Mouse (Mus musculus) heart, embryonic 12.5 days (tissue): ENCODE measurements at regions not wholly inside any gene's neighbourhood (a gene's known extent, or its start where the extent isn't known, plus 50 kb on each side); places are given as distances from the start of the nearest gene placed in this dataset.

Source experiments
- ATAC-seq: fragments of 200-750 bp; cut with Nextera tagmentation; 2 replicates; pipeline ENCODE4 v1.8.0; 2017; ENCODE audit warnings: moderate TSS enrichment, moderate library complexity; ENCODE audit not compliant: insufficient number of reproducible peaks, low FRiP score
- H3K27ac ChIP-seq: fragments of 300-500 bp; sonication (generic); 2 replicates; pipeline ENCODE4 v1.5.1; 2016; ENCODE audit warnings: mild to moderate bottlenecking, moderate library complexity; ENCODE audit not compliant: poor library complexity, severe bottlenecking
- H3K27me3 ChIP-seq: fragments of 300-500 bp; sonication (generic); replicated peaks from 2 replicates; pipeline ENCODE4 v1.6.1; 2016; ENCODE audit warnings: mild to moderate bottlenecking, moderate library complexity
- H3K36me3 ChIP-seq: fragments of 300-500 bp; sonication (generic); 2 replicates; pipeline ENCODE4 v1.6.1; 2016; ENCODE audit warnings: mild to moderate bottlenecking, moderate library complexity
- H3K4me1 ChIP-seq: fragments of 300-500 bp; sonication (generic); replicated peaks from 2 replicates; pipeline ENCODE4 v1.6.1; 2016; ENCODE audit warnings: mild to moderate bottlenecking
- H3K4me2 ChIP-seq: fragments of 300-500 bp; sonication (generic); 2 replicates; pipeline ENCODE4 v1.6.1; 2016; ENCODE audit warnings: mild to moderate bottlenecking, moderate library complexity
- H3K4me3 ChIP-seq: fragments of 300-500 bp; sonication (generic); 2 replicates; pipeline ENCODE4 v1.5.1; 2016; ENCODE audit warnings: mild to moderate bottlenecking
- H3K9ac ChIP-seq: fragments of 300-500 bp; sonication (generic); 2 replicates; pipeline ENCODE4 v1.6.1; 2016; ENCODE audit warnings: mild to moderate bottlenecking, moderate library complexity
- H3K9me3 ChIP-seq: fragments of 300-500 bp; sonication (generic); replicated peaks from 2 replicates; pipeline ENCODE4 v1.6.1; 2016; ENCODE audit warnings: mild to moderate bottlenecking, moderate library complexity
- WGBS: fragments of 180-500 bp; shearing (Covaris S2); methylation state at CpG from one replicate; pipeline ENCODE4 v1.1.7; 2016; 5-methylcytosine and 5-hydroxymethylcytosine counted together

DNA sequence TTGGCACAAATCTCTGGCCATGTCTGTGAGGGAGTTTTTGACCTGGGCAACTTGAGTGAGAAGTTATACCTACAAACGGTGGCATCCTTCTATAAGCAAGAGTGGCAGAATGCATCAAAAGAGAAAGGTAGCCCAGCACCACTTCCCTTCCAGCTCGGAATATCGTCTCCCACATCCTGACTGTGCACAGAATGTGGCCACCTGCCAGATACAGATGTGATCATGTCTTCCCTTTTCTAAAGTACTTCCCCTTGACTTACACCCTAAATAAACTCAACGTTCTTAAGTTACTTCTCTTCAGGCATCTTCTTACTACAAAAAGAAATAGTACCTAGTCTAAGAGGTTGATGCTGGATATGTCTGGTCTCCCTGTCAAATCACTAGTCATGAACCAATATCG is 175.2 kb upstream of the 2610001J05Rik start:
- WGBS: 79% methylated on average over 5 of the region's 5 CpGs
- H3K27me3 ChIP-seq: no peaks in the 10 kb centered on the region

DNA sequence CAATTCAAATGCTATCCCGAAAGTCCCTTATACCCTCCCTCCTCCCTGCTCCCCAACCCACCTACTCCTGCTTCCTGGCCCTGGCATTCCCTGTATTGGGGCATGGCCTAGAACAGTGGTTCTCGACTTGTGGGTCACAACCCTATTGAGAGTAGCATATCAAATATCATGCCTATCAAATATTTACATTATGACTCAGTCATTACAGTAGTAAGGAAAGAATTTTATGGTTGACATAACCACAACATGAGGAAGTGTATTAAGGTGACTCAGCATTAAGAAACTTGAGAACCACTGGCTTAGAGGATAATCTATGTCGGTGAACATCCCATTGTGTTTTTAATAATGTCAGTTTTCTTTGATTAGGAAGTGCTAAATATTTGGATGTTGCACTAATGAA is 173.3 kb upstream of the 2610001J05Rik start:
- Histone ChIP-seq H3K9ac (no peak overlapping the region), H3K9me3 (no peaks in the 10 kb centered on the region), H3K36me3 (no peaks in the 10 kb centered on the region), H3K4me3 (no peak overlapping the region), H3K27me3 (no peaks in the 10 kb centered on the region), H3K4me1 (no peaks in the 10 kb centered on the region), H3K27ac (no peak overlapping the region), H3K4me2 (no peak overlapping the region)
- ATAC-seq: no peak
- WGBS: 66% methylated on average over 3 of the region's 3 CpGs

More for the DNA sequence above, 175.2 kb upstream of the 2610001J05Rik start:
- Histone ChIP-seq H3K27ac (no peak overlapping the region), H3K36me3 (no peaks in the 10 kb centered on the region), H3K9me3 (no peaks in the 10 kb centered on the region), H3K9ac (no peak overlapping the region), H3K4me2 (no peak overlapping the region), H3K4me3 (no peak overlapping the region), H3K4me1 (no peaks in the 10 kb centered on the region)
- ATAC-seq: no peak

DNA sequence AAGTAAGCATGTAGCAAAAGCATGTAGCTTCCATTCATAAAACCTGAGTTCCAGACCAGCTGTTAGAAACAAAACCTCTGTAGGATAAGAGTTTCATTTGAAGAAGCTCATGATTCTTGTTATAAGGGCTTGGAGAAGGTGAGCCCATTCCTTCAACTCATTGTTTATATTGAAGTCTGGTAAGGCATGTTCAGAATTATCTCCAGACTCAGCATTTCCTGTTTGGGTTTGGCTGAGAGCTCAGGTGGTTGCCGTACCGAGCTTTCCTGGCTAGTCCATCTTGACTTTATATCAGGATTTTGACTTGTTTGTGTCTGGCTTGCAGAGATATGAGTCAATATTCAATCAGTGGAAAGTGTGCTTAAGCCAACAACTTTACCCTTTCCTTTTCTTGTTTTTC is 154.6 kb upstream of the 2610001J05Rik start:
- ATAC-seq: no peak
- WGBS: 47% methylated on average over 2 of the region's 2 CpGs
- Histone ChIP-seq H3K4me1 (no peaks in the 10 kb centered on the region), H3K27me3 (no peaks in the 10 kb centered on the region), H3K27ac (no peak overlapping the region), H3K4me2 (no peak overlapping the region), H3K36me3 (no peaks in the 10 kb centered on the region), H3K4me3 (no peak overlapping the region), H3K9me3 (no peaks in the 10 kb centered on the region), H3K9ac (no peak overlapping the region)

- WGBS: 58% methylated on average over 2 of the region's 2 CpGs
- Histone ChIP-seq H3K27me3 (no peaks in the 10 kb centered on the region), H3K36me3 (no peaks in the 10 kb centered on the region), H3K4me1 (no peaks in the 10 kb centered on the region), H3K9me3 (0 out of 2 replicates have a peak, but pooled peaks cover 4% of the 10 kb centered on the region), H3K9ac (no peak overlapping the region), H3K4me3 (no peak overlapping the region), H3K27ac (no peak overlapping the region), H3K4me2 (no peak overlapping the region)
- ATAC-seq: no peak
Measured at GRCm38 (mm10) chr6:14018928-14019327, 147.6 kb upstream of the 2610001J05Rik start.

- H3K4me3 ChIP-seq: no peak overlapping the region
- no peak overlapping the region for H3K9ac ChIP-seq
- no peak for ATAC-seq
- H3K4me1 ChIP-seq: no peaks in the 10 kb centered on the region
- no peak overlapping the region for H3K4me2 ChIP-seq
- no peaks in the 10 kb centered on the region for H3K36me3 ChIP-seq
- H3K9me3 ChIP-seq: peaks cover 11% of the 10 kb centered on the region
- H3K27me3 ChIP-seq: no peaks in the 10 kb centered on the region
- 83% methylated on average over 10 of the region's 10 CpGs for WGBS
- no peak overlapping the region for H3K27ac ChIP-seq
Measured at GRCm38 (mm10) chr6:13982606-13983389, 111.5 kb upstream of the 2610001J05Rik start.

DNA sequence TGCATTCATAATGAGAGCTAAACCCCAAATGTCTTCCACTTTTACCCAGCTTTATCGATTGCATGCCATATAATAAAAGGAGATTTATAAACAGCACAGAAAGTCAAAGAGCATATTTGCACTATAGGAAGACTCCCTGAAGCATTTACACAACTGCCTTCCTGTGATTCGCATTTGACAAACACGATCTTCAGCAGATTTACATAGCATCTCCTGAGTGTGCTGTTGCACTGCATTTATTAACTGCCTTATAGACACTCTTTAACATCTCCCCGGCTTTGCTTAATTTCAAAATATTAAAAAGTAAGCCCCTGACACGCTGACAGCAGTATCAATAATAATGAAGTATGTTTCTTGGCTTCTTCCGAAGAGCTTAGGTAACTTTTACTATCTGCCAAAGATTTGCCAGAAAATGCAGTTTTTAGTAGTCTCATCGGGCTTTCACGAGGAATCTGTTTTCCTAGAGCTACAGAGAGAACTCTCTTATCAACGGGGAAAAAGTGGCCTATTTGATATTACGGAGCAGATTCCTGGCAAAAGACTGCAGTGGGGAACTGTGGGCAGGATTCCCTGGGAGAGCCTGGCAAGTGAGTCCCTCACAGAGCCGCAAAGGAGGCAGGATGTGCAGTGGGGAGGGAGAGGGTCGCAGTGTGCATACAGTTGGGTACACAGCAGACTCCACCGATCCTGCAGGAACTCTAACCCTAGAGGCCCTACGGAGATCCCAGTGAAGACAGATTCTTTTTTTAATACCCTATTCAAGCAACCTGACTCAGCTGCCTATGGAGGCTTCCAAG is 103.6 kb upstream of the 2610001J05Rik start:
- H3K9ac ChIP-seq: no peak overlapping the region
- H3K27me3 ChIP-seq: no peaks in the 10 kb centered on the region
- no peak overlapping the region for H3K4me2 ChIP-seq
- ATAC-seq: no peak
- WGBS: 61% methylated on average over 14 of the region's 14 CpGs
- H3K4me3 ChIP-seq: no peak overlapping the region
- H3K4me1 ChIP-seq: no peaks in the 10 kb centered on the region
- H3K27ac ChIP-seq: no peak overlapping the region
- H3K36me3 ChIP-seq: no peaks in the 10 kb centered on the region
- H3K9me3 ChIP-seq: peaks cover 8% of the 10 kb centered on the region

DNA sequence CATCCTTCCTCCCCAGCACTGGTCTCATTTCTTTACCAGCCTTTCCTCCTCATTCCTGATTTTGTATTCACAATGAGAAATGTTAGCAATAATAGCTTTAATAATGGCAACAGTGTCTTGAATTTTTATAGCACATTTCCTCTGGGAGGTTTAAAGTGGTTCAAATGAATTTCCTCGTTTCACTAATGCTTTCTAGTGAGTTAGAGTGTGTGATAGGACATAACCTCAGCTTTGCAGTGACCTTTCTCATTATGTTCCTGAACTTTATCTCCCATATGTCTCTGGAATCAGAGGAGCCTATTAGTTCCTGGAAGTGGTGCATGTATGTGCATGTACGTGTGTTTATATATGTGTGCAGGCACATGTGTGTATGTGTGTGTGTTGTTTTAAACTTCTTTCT is 93.2 kb upstream of the 2610001J05Rik start:
- no peak for ATAC-seq
- WGBS: 77% methylated on average over 2 of the region's 2 CpGs
- no peak overlapping the region for H3K27ac ChIP-seq
- H3K36me3 ChIP-seq: no peaks in the 10 kb centered on the region
- H3K9me3 ChIP-seq: no peaks in the 10 kb centered on the region
- H3K4me1 ChIP-seq: no peaks in the 10 kb centered on the region
- no peak overlapping the region for H3K4me3 ChIP-seq
- H3K9ac ChIP-seq: no peak overlapping the region
- no peak overlapping the region for H3K4me2 ChIP-seq
- no peaks in the 10 kb centered on the region for H3K27me3 ChIP-seq

DNA sequence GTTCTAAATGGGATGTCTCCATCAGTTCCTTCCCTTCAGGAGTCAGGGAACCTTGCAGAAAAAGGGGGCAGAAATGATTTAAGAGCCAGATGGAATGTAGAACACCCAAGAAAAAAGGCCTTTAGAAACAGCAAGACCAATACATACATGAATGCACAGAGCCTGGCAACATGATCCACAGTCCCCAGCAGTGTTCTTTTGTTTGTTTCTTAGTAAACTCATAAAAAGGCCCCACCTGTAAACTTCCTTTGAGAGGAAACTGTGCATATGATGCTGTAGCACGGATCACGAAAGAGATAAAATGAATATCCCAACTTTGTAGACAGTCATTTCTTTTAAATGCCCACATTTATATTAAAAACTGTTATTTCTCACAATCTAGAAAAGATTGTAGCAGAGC is 92.7 kb upstream of the 2610001J05Rik start:
- H3K9ac ChIP-seq: no peak overlapping the region
- 88% methylated on average over 2 of the region's 2 CpGs for WGBS
- H3K27me3 ChIP-seq: no peaks in the 10 kb centered on the region
- no peak overlapping the region for H3K27ac ChIP-seq
- no peak for ATAC-seq
- H3K4me2 ChIP-seq: no peak overlapping the region
- H3K4me1 ChIP-seq: no peaks in the 10 kb centered on the region
- H3K4me3 ChIP-seq: no peak overlapping the region
- H3K36me3 ChIP-seq: no peaks in the 10 kb centered on the region
- H3K9me3 ChIP-seq: no peaks in the 10 kb centered on the region

GRCm38 (mm10) chr6:13949640-13950039 is 78.3 kb upstream of the 2610001J05Rik start:
- 73% methylated on average over 4 of the region's 4 CpGs for WGBS
- Histone ChIP-seq H3K27me3 (no peaks in the 10 kb centered on the region), H3K4me2 (no peak overlapping the region), H3K9me3 (no peaks in the 10 kb centered on the region), H3K4me1 (no peaks in the 10 kb centered on the region), H3K36me3 (no peaks in the 10 kb centered on the region), H3K4me3 (no peak overlapping the region), H3K9ac (no peak overlapping the region), H3K27ac (no peak overlapping the region)
- ATAC-seq: no peak

- Histone ChIP-seq H3K9ac (no peak overlapping the region), H3K27ac (no peak overlapping the region), H3K4me3 (no peak overlapping the region), H3K4me2 (no peak overlapping the region), H3K36me3 (no peaks in the 10 kb centered on the region), H3K9me3 (no peaks in the 10 kb centered on the region), H3K4me1 (no peaks in the 10 kb centered on the region), H3K27me3 (no peaks in the 10 kb centered on the region)
- ATAC-seq: no peak
- WGBS: 77% methylated on average over 9 of the region's 9 CpGs
Measured at GRCm38 (mm10) chr6:13920809-13921760, 49.8 kb upstream of the 2610001J05Rik start.
